Mouse (Mus musculus) hindlimb bud, embryonic 11.5 days (tissue): ENCODE results near the gene Scyl1.

ENCODE experiments used
- DNase-seq: peaks from one replicate; pipeline ENCODE4 v3.0.0-alpha.2; 2012; ENCODE audit warnings: low read depth, low spot score; ENCODE audit errors: extremely low spot score

The Scyl1 gene

GRCm38 (mm10) chr19:5745756-5746710 is 25.2 kb downstream of the Scyl1 start:
- DNase-seq = no peak

- no peak for DNase-seq
Observed at GRCm38 (mm10) chr19:5743576-5743975, 27.6 kb downstream of the Scyl1 start.

- DNase-seq = no peak
Observed at GRCm38 (mm10) chr19:5742241-5742641, 29.0 kb downstream of the Scyl1 start.

- DNase-seq = no peak
Observed at GRCm38 (mm10) chr19:5741641-5742240, 29.5 kb downstream of the Scyl1 start.

- no peak for DNase-seq
Observed at GRCm38 (mm10) chr19:5740320-5741317, 30.6 kb downstream of the Scyl1 start, which contains the start of gene Ltbp3. Gene Ltbp3, plus strand, starts transcription at chr19:5740904.

- DNase-seq = no peak
Observed at GRCm38 (mm10) chr19:5739446-5739845, 31.8 kb downstream of the Scyl1 start.

GRCm38 (mm10) chr19:5734325-5734724 is 36.9 kb downstream of the Scyl1 start:
- DNase-seq = no peak

GRCm38 (mm10) chr19:5731264-5731978 is 39.8 kb downstream of the Scyl1 start:
- DNase-seq = peak; percentile 79

- no peak for DNase-seq
Observed at GRCm38 (mm10) chr19:5730314-5731186, 40.7 kb downstream of the Scyl1 start.

GRCm38 (mm10) chr19:5729444-5729815 is 41.8 kb downstream of the Scyl1 start, which contains the start of gene Fam89b:
Gene Fam89b, minus strand, starts transcription at chr19:5729653.
- no peak for DNase-seq

GRCm38 (mm10) chr19:5728631-5729443 is 42.4 kb downstream of the Scyl1 start:
- no peak for DNase-seq

GRCm38 (mm10) chr19:5727701-5728100 is 43.5 kb downstream of the Scyl1 start:
- peak; percentile 64 for DNase-seq

GRCm38 (mm10) chr19:5726961-5727578 is 44.1 kb downstream of the Scyl1 start:
- DNase-seq = no peak

GRCm38 (mm10) chr19:5725767-5726515 is 45.3 kb downstream of the Scyl1 start, which contains the start of gene Ehbp1l1:
Gene Ehbp1l1, minus strand, starts transcription at chr19:5726317.
- no peak for DNase-seq

- no peak for DNase-seq
Observed at GRCm38 (mm10) chr19:5725029-5725707, 46.1 kb downstream of the Scyl1 start.

- DNase-seq = no peak
Observed at GRCm38 (mm10) chr19:5724549-5724941, 46.7 kb downstream of the Scyl1 start.
